Mouse (Mus musculus) hindbrain, embryonic 14.5 days (tissue): Measurements from ENCODE around the gene Meis2. TPM values are rescaled to one million over a fixed set of nuclear protein-coding genes. Genes with fewer than 3 reads are reported as not detected.

Experiments used
- ATAC-seq: fragments of 200-750 bp; cut with Nextera tagmentation; 2 replicates; pipeline ENCODE4 v1.8.0; 2017; ENCODE audit warnings: moderate number of reproducible peaks, mild to moderate bottlenecking, moderate TSS enrichment, moderate library complexity; ENCODE audit not compliant: low FRiP score
- DNase-seq: peaks from one replicate; pipeline ENCODE4 v3.0.0-alpha.2; 2015; ENCODE audit warnings: low spot score
- H3K27ac ChIP-seq: fragments of 300-500 bp; sonication (generic); 2 replicates; pipeline ENCODE4 v1.5.1; 2014; ENCODE audit warnings: mild to moderate bottlenecking, moderate library complexity
- H3K27me3 ChIP-seq: fragments of 300-500 bp; sonication (generic); 2 replicates; pipeline ENCODE4 v1.6.1; 2014; ENCODE audit warnings: mild to moderate bottlenecking, low read length, mixed read lengths; ENCODE audit not compliant: control insufficient read depth, insufficient read depth
- H3K36me3 ChIP-seq: fragments of 300-500 bp; sonication (generic); replicated peaks from 2 replicates; pipeline ENCODE4 v1.6.1; 2014; ENCODE audit not compliant: control insufficient read depth, insufficient read depth
- H3K4me1 ChIP-seq: fragments of 300-500 bp; sonication (generic); replicated peaks from 2 replicates; pipeline ENCODE4 v1.6.1; 2014; ENCODE audit warnings: antibody characterized with exemption, low read length, mixed read lengths; ENCODE audit not compliant: control insufficient read depth, insufficient read depth
- H3K4me2 ChIP-seq: fragments of 300-500 bp; sonication (generic); replicated peaks from 2 replicates; pipeline ENCODE4 v1.6.1; 2014; ENCODE audit warnings: mild to moderate bottlenecking, moderate library complexity
- H3K4me3 ChIP-seq: fragments of 300-500 bp; sonication (generic); replicated peaks from 2 replicates; pipeline ENCODE4 v1.5.1; 2014; ENCODE audit warnings: mild to moderate bottlenecking, low read length
- H3K9ac ChIP-seq: fragments of 300-500 bp; sonication (generic); 2 replicates; pipeline ENCODE4 v1.6.1; 2014
- H3K9me3 ChIP-seq: fragments of 300-500 bp; sonication (generic); 2 replicates; pipeline ENCODE4 v1.6.1; 2016; ENCODE audit warnings: low read length; ENCODE audit not compliant: control insufficient read depth
- WGBS: fragments of 180-500 bp; shearing (Covaris S2); extraction: QIAGEN DNeasy Blood & Tissue Kit; methylation state at CpG from one replicate; pipeline ENCODE4 v1.1.7; 2014; 5-methylcytosine and 5-hydroxymethylcytosine counted together
- polyA plus RNA-seq: library from polyadenylated mRNA; unstranded; fragments of >200 nt; fragmentation: Nextera tagmentation; extraction: Ambion mirVana; gene quantifications from 2 replicates; pipeline ENCODE4 v1.2.1, GENCODE M21; 2014

The Meis2 gene
- polyA plus RNA-seq, result 136 and 159 TPM in 2 replicates

- H3K4me1 ChIP-seq, result no peaks in the 10 kb centered on the region
- H3K27me3 ChIP-seq, result no peaks in the 10 kb centered on the region
- peak within 1 kb of the TSS; percentile 99 for H3K27ac ChIP-seq
- peak; percentile 78 for DNase-seq
- H3K9ac ChIP-seq, result peak within 1 kb of the TSS; percentile 99
- WGBS, result under 1% methylated on average over 28 of the region's 37 CpGs
- H3K4me3 ChIP-seq, result peak within 1 kb of the TSS; percentile 71
- ATAC-seq, result peak; percentile 87
- peak within 1 kb of the TSS; percentile 65 for H3K4me2 ChIP-seq
- H3K9me3 ChIP-seq, result no peaks in the 10 kb centered on the region
- H3K36me3 ChIP-seq, result 0 out of 2 replicates have a peak, but pooled peaks cover under 1% of the 10 kb centered on the region
Observed at GRCm38 (mm10) chr2:116065570-116066005, at the start of gene Meis2. Meis2 (minus strand) TSS chr2:116065839.

GRCm38 (mm10) chr2:116106194-116106593 lies 40.6 kb upstream of the Meis2 start:
- no peak overlapping the region for H3K9ac ChIP-seq
- peak; percentile 17 for DNase-seq
- no peaks in the 10 kb centered on the region for H3K4me1 ChIP-seq
- no peak overlapping the region for H3K4me2 ChIP-seq
- 65% methylated on average over 4 of the region's 4 CpGs for WGBS
- no peak overlapping the region for H3K4me3 ChIP-seq
- H3K36me3 ChIP-seq, result no peaks in the 10 kb centered on the region
- no peak overlapping the region for H3K27ac ChIP-seq
- ATAC-seq, result no peak
- H3K27me3 ChIP-seq, result no peaks in the 10 kb centered on the region
- no peaks in the 10 kb centered on the region for H3K9me3 ChIP-seq

GRCm38 (mm10) chr2:116105179-116105578 lies 39.5 kb upstream of the Meis2 start:
- no peak overlapping the region for H3K27ac ChIP-seq
- ATAC-seq, result no peak
- no peak overlapping the region for H3K4me2 ChIP-seq
- no peak overlapping the region for H3K4me3 ChIP-seq
- no peaks in the 10 kb centered on the region for H3K36me3 ChIP-seq
- H3K27me3 ChIP-seq, result no peaks in the 10 kb centered on the region
- no peaks in the 10 kb centered on the region for H3K4me1 ChIP-seq
- no peaks in the 10 kb centered on the region for H3K9me3 ChIP-seq
- H3K9ac ChIP-seq, result no peak overlapping the region
- 59% methylated on average over 3 of the region's 3 CpGs for WGBS
- peak; percentile 22 for DNase-seq

DNA sequence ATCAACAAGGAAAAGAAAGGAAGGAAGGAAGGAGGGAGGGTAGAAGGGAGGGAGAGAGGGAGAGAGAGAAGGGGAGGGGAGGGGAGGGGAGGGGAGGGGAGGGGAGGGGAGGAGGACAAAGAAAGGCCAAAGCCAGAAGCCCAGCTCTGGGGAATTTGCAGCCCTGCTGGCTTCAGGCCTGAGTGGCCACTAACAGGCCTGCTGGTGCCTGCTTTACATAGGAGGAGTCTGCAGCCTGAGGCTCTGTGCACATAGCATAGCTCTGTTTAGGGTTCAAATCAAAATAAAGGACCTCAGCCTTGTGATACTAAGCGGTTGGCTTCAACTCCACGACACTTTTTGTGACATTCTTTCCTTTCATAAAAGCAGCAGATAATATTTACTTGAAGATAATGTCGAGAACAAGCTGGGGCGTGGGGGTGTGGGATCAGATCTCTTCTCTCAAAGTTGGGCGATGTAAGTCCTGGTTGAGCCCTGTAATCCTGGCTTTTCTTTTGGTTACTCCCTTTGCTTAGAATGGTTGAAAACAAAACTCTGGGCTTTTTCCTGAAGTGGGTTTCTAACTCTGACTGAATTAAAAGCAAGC lies 37.9 kb upstream of the Meis2 start:
- H3K27me3 ChIP-seq, result no peaks in the 10 kb centered on the region
- no peak overlapping the region for H3K27ac ChIP-seq
- DNase-seq, result no peak
- no peak overlapping the region for H3K9ac ChIP-seq
- no peak for ATAC-seq
- 41% methylated on average over 5 of the region's 5 CpGs for WGBS
- H3K4me1 ChIP-seq, result no peaks in the 10 kb centered on the region
- no peak overlapping the region for H3K4me3 ChIP-seq
- H3K4me2 ChIP-seq, result no peak overlapping the region
- no peaks in the 10 kb centered on the region for H3K9me3 ChIP-seq
- no peaks in the 10 kb centered on the region for H3K36me3 ChIP-seq

GRCm38 (mm10) chr2:116101221-116101620 lies 35.6 kb upstream of the Meis2 start:
- no peak overlapping the region for H3K4me3 ChIP-seq
- DNase-seq, result no peak
- no peaks in the 10 kb centered on the region for H3K27me3 ChIP-seq
- H3K9ac ChIP-seq, result no peak overlapping the region
- H3K36me3 ChIP-seq, result no peaks in the 10 kb centered on the region
- H3K4me1 ChIP-seq, result no peaks in the 10 kb centered on the region
- ATAC-seq, result no peak
- no peak overlapping the region for H3K4me2 ChIP-seq
- H3K27ac ChIP-seq, result no peak overlapping the region
- H3K9me3 ChIP-seq, result no peaks in the 10 kb centered on the region

- Histone ChIP-seq H3K27me3 (no peaks in the 10 kb centered on the region), H3K9me3 (peaks cover 16% of the 10 kb centered on the region; the same call in 1 of the 2 replicates), H3K27ac (no peak overlapping the region), H3K9ac (no peak overlapping the region), H3K36me3 (no peaks in the 10 kb centered on the region), H3K4me1 (no peaks in the 10 kb centered on the region), H3K4me2 (no peak overlapping the region), H3K4me3 (no peak overlapping the region)
- WGBS, result 82% methylated on average over 2 of the region's 2 CpGs
- no peak for DNase-seq
- no peak for ATAC-seq
Observed at GRCm38 (mm10) chr2:116080961-116081360, 15.3 kb upstream of the Meis2 start.

- no peak overlapping the region for H3K9ac ChIP-seq
- no peak overlapping the region for H3K4me3 ChIP-seq
- H3K4me1 ChIP-seq, result peaks cover 14% of the 10 kb centered on the region; the same call in 1 of the 2 replicates
- H3K4me2 ChIP-seq, result no peak overlapping the region
- WGBS, result 94% methylated on average over 2 of the region's 2 CpGs
- peaks cover 16% of the 10 kb centered on the region; the same call in 1 of the 2 replicates for H3K9me3 ChIP-seq
- H3K27ac ChIP-seq, result no peak overlapping the region
- H3K36me3 ChIP-seq, result no peaks in the 10 kb centered on the region
- H3K27me3 ChIP-seq, result 0 out of 2 replicates have a peak, but pooled peaks cover 4% of the 10 kb centered on the region
- DNase-seq (no peak), ATAC-seq (no peak)
Observed at GRCm38 (mm10) chr2:116078841-116079240, 13.2 kb upstream of the Meis2 start.

- Histone ChIP-seq H3K4me1 (peaks cover 14% of the 10 kb centered on the region; the same call in 1 of the 2 replicates), H3K27me3 (0 out of 2 replicates have a peak, but pooled peaks cover 4% of the 10 kb centered on the region), H3K9ac (no peak overlapping the region), H3K27ac (no peak overlapping the region), H3K4me2 (no peak overlapping the region), H3K4me3 (no peak overlapping the region), H3K36me3 (no peaks in the 10 kb centered on the region), H3K9me3 (peaks cover 13% of the 10 kb centered on the region; the same call in 1 of the 2 replicates)
- WGBS, result 85% methylated on average over 3 of the region's 3 CpGs
- DNase-seq (no peak), ATAC-seq (no peak)
Observed at GRCm38 (mm10) chr2:116077716-116078115, 12.1 kb upstream of the Meis2 start.

- Histone ChIP-seq H3K27me3 (0 out of 2 replicates have a peak, but pooled peaks cover 4% of the 10 kb centered on the region), H3K36me3 (no peaks in the 10 kb centered on the region), H3K27ac (peak overlapping the region; percentile 99; the same call in 1 of the 2 replicates), H3K9ac (0 out of 2 replicates have a peak overlapping the region, but pooled peaks have one; percentile 99), H3K4me3 (no peak overlapping the region), H3K4me1 (peaks cover 14% of the 10 kb centered on the region; the same call in 1 of the 2 replicates), H3K9me3 (peaks cover 6% of the 10 kb centered on the region; the same call in 1 of the 2 replicates), H3K4me2 (no peak overlapping the region)
- DNase-seq (no peak), ATAC-seq (no peak)
Observed at GRCm38 (mm10) chr2:116076752-116077480, 11.3 kb upstream of the Meis2 start.
